Mouse (Mus musculus) embryonic stem cell, embryonic (primary cell): ENCODE measurements around the gene Ctu1.

Experiments
- CTCF ChIA-PET, 4 experiments: fragments of 300-600 bp in 2 of 4; fragments of 350-600 bp in 2 of 4; sonication (Branson Sonifier 250); formaldehyde crosslinking; loops; one replicate each; lab custom pipeline; 2022; ENCODE audit warnings: inconsistent platforms in 2 of 4; lab: Charles Lee
- POLR2A ChIA-PET, 4 experiments: fragments of 300-600 bp in 2 of 4; fragments of 350-600 bp in 2 of 4; sonication (Branson Sonifier 250); formaldehyde crosslinking; loops; one replicate each; lab custom pipeline; 2022; ENCODE audit warnings: antibody characterized with exemption in 4 of 4, inconsistent platforms in 1 of 4; lab: Charles Lee

Gene Ctu1

GRCm38 (mm10) chr7:43671809-43672580, at the start of gene Ctu1:
Gene Ctu1 (plus strand): TSS chr7:43672016.
- ChIA-PET CTCF (interaction anchor here (0.5 to 2.3 kb wide), 14 partner anchors 10 to 1994 kb away, joined by 3 to 9 read pairs (median 4); partner anchors contain the start of genes Klk10 (in 1 of the 4) and Siglece (in 1 of the 4)), POLR2A (interaction anchor here in 3 of 4 experiments (0.6 to 1.5 kb wide), 35 partner anchors 10 to 825 kb away, joined by 3 to 9 read pairs (median 3); partner anchors contain the start of genes Etfb (in 1 of the 3), Fam71e1 (in 1 of the 3), Gm45233 (in 1 of the 3) and Klk10 (in 1 of the 3))

DNA sequence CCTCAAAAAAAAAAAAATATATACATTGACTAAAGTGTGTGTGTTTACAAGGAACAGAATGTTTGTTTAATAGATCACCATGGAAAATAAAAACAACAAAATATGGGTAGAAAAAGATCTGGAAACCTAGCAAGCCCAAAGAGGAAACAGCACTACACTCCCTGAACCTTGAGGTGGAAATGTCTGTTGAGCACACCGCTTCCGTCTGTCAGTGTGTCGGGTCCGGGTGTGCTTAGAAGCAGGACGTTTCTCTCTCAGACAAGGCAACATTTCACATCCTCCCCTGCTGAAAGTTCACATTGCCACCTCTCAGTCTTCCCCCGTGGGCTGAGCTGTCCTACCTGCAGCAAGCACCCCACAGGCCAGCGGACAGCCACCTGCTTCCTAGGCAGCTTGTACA, 48.9 kb upstream of the Ctu1 start:
- CTCF ChIA-PET: interaction anchor here in 1 of 4 experiments (0.6 kb wide), 1 partner anchor 410 kb away, joined by 8 read pairs; no protein-coding TSS in a partner anchor
- POLR2A ChIA-PET: interaction anchor here in 2 of 4 experiments (0.8 to 3.0 kb wide), 4 partner anchors 11 to 968 kb away, joined by 3 to 26 read pairs (median 3); partner anchors contain the start of genes Kcnc3 (in 1 of the 2) and Zfp819 (in 1 of the 2)

GRCm38 (mm10) chr7:43623819-43624218, 48.0 kb upstream of the Ctu1 start:
- ChIA-PET POLR2A (interaction anchor here in 3 of 4 experiments (0.6 to 3.0 kb wide), 19 partner anchors 9 to 967 kb away, joined by 3 to 27 read pairs (median 4); partner anchors contain the start of genes Zfp819 (in 2 of the 3), Ctu1 (in 1 of the 3) and Kcnc3 (in 1 of the 3)), CTCF (interaction anchor here in 3 of 4 experiments (0.6 to 1.0 kb wide), 5 partner anchors 11 to 1278 kb away, joined by 3 to 8 read pairs (median 5); no protein-coding TSS in a partner anchor)

DNA sequence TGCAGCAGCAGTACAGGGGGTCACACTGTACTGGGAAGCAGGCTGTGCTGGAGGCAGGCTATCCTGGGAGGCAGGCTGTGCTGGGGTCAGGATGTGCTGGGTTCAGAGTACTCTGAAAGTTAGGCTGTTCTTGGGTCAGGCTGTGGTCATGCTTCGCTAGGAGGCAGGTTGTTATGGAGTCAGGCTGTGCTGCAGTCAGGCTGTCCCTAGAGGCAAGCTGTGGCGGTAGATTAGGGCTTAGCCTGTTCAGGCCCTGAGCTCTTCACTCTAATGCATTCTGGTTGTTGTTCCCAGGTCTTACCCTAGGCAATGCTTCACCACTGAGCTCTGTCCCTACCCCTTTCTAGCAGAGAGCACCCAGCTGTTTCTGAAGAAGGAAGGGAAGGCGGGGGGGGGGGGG, 46.8 kb upstream of the Ctu1 start:
- POLR2A ChIA-PET: interaction anchor here (0.6 to 3.0 kb wide), 14 partner anchors 10 to 312 kb away, joined by 3 to 27 read pairs (median 4); partner anchors contain the start of genes Zfp819 (in 2 of the 4) and Ceacam18 (in 1 of the 4)
- CTCF ChIA-PET: interaction anchor here in 2 of 4 experiments (0.6 to 1.0 kb wide), 2 partner anchors 13 to 227 kb away, joined by 3 to 4 read pairs; no protein-coding TSS in a partner anchor

DNA sequence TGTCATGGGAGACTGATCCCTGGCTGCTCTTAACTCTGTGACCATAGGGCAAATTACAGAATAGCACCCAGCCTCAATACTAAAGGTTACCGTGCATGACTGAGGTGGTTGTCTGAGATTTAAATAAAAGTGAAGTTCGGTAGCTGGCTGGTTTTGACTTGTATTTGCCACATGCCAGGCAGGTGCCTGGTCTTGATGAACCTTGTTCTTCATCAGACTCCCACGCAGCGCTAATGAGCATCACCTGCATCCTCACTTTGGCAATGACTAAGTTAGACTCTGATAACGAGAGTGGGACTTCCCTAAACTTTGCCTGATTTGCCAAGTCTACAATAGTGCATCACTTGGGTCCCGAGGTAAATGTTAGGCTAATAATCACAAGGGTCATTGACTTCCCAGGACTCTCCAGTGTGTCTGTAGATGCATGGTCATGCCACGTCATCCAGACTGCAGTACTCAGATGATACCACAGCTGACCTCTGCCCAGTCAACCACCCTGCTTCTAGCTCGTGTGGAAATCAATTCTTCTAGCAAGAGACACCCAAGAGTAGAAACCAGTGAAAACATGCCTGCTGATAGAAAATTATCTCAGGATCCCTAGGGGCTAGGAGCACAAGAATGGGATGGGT, 45.9 kb upstream of the Ctu1 start:
- POLR2A ChIA-PET: interaction anchor here in 3 of 4 experiments (0.5 to 3.0 kb wide), 5 partner anchors 9 to 19 kb away, joined by 3 to 26 read pairs (median 4); partner anchors contain the start of genes Zfp819 (in 2 of the 3) and Ceacam18 (in 1 of the 3)
- CTCF ChIA-PET: interaction anchor here in 1 of 4 experiments (0.7 kb wide), 1 partner anchor 79 kb away, joined by 3 read pairs; no protein-coding TSS in a partner anchor

DNA sequence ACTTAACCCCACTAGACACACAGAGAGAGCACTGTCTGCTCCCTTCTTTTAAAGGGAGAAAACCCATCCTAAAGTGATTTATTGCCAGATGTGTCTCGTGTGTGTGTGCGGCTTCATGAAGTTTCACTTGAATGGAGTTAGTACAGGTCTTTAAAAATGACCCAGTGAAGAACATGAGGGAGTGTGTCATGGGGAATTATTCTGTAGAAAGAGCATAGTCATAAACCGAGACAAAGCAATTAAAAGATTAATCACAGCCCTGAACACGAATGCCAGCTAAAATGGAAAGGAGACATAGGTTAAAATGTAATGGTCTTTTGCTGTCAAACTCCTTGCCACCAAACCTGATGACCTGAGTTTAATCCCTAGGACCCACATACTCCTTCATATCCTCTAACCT, 37.9 kb upstream of the Ctu1 start:
- ChIA-PET CTCF (interaction anchor here in 1 of 4 experiments (1.2 kb wide), 1 partner anchor 9 kb away, joined by 3 read pairs; no protein-coding TSS in a partner anchor), POLR2A (interaction anchor here in 1 of 4 experiments (0.6 to 1.3 kb wide), 6 partner anchors 9 to 40 kb away, joined by 3 to 5 read pairs (median 3); no protein-coding TSS in a partner anchor)

GRCm38 (mm10) chr7:43634500-43634899, 37.3 kb upstream of the Ctu1 start, which contains the start of gene Ceacam18:
Gene Ceacam18 (plus strand): TSS chr7:43634707.
- ChIA-PET POLR2A (interaction anchor here in 3 of 4 experiments (0.6 to 1.4 kb wide), 10 partner anchors 9 to 41 kb away, joined by 3 to 5 read pairs (median 3); no protein-coding TSS in a partner anchor), CTCF (interaction anchor here in 1 of 4 experiments (1.2 kb wide), 1 partner anchor 10 kb away, joined by 3 read pairs; no protein-coding TSS in a partner anchor)

DNA sequence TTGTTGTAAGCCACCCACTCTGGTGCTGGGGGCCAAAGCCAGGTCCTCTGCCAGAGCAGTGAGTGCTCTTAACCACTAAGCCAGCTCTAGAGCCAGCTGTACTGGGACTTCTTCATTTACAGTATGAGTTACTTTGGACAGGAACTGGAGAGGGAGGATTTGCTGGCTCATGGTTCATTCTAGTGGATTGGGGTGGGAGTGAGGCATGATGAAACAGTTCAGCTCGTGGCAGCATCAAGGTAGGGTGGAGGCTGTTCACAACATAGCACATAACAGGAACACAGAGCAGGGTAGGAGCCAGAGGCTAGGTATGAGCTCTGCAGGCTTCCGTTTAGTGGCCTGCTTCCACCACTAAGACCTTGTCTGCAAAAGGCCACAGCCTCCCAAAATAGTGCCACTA, 35.6 kb upstream of the Ctu1 start:
- POLR2A ChIA-PET: interaction anchor here in 3 of 4 experiments (0.5 to 2.4 kb wide), 7 partner anchors 10 to 1061 kb away, joined by 3 to 11 read pairs (median 8); partner anchors contain the start of genes Ctu1 (in 1 of the 3) and Zfp819 (in 1 of the 3)
- CTCF ChIA-PET: no interaction called here

DNA sequence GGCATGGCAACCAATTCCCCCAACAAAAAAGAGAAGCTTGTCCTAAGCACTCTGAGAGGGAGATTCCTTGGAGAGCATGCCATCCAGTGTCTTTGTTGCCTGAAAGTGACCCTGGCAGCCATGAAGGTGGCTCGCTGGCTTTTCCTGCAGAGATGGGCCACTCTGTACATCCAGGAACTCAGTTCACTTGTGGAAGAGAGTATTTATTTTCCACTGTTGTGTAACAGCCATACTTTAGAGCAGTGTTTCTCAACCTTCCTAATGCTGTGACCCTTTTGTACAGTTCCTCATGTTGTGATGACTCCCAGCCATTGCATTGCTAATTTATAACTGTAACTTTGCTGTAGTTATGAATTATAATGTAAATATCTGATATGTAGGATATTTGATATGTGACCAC, 34.7 kb upstream of the Ctu1 start:
- CTCF ChIA-PET: no interaction called here
- POLR2A ChIA-PET: interaction anchor here in 3 of 4 experiments (0.6 to 2.4 kb wide), 6 partner anchors 9 to 860 kb away, joined by 3 to 11 read pairs (median 4); no protein-coding TSS in a partner anchor

DNA sequence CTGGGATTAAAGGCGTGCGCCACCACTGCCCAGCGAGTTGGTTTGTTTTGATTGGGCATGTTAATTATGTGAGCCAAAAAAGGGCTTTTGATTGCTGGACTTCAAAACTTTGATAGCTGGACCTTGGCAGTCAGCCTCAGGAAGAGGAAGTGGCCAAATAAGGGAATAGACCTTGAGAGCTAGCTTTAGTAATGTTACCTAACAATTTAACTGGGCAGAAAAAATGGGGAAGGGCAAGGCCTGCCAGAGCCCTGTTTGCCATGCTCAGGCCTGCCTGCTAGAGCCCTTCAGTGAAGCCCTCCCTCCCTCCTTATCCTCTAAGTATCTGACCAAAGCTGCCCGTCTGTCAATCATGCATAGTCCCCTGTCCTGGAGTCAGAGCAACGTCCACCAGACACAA, 29.2 kb upstream of the Ctu1 start:
- ChIA-PET POLR2A (interaction anchor here in 2 of 4 experiments (0.9 to 3.5 kb wide), 9 partner anchors 8 to 41 kb away, joined by 3 to 20 read pairs (median 5); partner anchors contain the start of genes Zfp819 (in 2 of the 2) and Ceacam18 (in 1 of the 2)), CTCF (interaction anchor here in 2 of 4 experiments (0.6 to 2.0 kb wide), 3 partner anchors 9 to 11 kb away, joined by 3 to 8 read pairs (median 3); no protein-coding TSS in a partner anchor)

GRCm38 (mm10) chr7:43643046-43643652, 28.7 kb upstream of the Ctu1 start:
- POLR2A ChIA-PET: interaction anchor here in 2 of 4 experiments (0.9 to 3.5 kb wide), 10 partner anchors 9 to 63 kb away, joined by 3 to 20 read pairs (median 5); partner anchors contain the start of genes Zfp819 (in 2 of the 2), Ceacam18 (in 1 of the 2) and Zfp719 (in 1 of the 2)
- CTCF ChIA-PET: interaction anchor here in 2 of 4 experiments (0.6 to 2.0 kb wide), 3 partner anchors 8 to 11 kb away, joined by 3 to 8 read pairs (median 3); no protein-coding TSS in a partner anchor

DNA sequence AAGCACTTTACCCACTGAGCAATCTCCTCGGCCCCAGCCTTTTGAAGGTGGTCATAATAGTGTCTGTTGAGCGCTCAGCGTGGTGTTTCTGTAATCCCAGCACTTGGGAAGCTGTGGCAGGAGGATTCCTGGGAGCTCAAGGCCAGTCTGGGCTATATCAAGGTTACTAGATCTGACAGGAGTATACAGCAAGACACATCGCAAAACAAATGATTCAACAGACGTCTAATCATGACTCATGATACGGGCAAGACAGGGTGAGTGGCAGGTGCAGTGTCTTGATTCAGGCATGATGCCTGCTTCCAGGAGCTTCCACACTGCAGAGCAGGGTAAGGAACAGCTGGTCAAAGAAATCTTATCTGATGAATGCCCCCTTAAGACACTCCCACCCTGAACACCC, 19.1 kb upstream of the Ctu1 start:
- ChIA-PET POLR2A (interaction anchor here in 2 of 4 experiments (0.5 to 2.4 kb wide), 5 partner anchors 10 to 73 kb away, joined by 3 to 9 read pairs (median 5); partner anchors contain the start of gene Zfp719 (in 1 of the 2)), CTCF (interaction anchor here in 3 of 4 experiments (0.6 to 1.7 kb wide), 4 partner anchors 16 to 260 kb away, joined by 3 to 6 read pairs (median 5); partner anchors contain the start of gene Ctu1 (in 1 of the 3))

DNA sequence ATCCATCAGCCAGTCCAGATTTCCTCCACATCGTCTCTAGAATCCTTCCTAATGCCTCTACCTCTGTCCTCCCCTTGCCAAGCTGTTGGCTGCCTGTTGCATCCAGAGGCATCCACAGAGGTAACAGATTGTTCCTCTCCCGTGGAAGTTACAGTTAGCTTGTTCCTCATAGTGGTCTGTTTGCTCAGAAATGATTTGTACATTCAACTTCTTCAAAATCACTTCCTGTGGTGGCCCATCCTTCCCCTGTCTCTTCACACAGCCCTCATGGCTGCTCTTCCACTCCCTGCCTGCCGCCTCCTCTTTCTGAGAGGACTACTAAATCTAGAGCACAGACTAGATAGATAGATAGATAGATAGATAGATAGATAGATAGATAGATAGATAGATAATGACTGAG, 17.3 kb upstream of the Ctu1 start:
- CTCF ChIA-PET: interaction anchor here in 3 of 4 experiments (0.9 to 1.4 kb wide), 3 partner anchors 11 to 17 kb away, joined by 3 to 8 read pairs (median 3); partner anchors contain the start of gene Ctu1 (in 1 of the 3)
- POLR2A ChIA-PET: interaction anchor here in 3 of 4 experiments (0.6 to 2.4 kb wide), 8 partner anchors 9 to 591 kb away, joined by 3 to 9 read pairs (median 6); partner anchors contain the start of gene Ctu1 (in 1 of the 3)

GRCm38 (mm10) chr7:43656232-43656631, 15.6 kb upstream of the Ctu1 start:
- ChIA-PET POLR2A (interaction anchor here in 3 of 4 experiments (0.6 to 1.8 kb wide), 4 partner anchors 10 to 209 kb away, joined by 3 to 9 read pairs (median 5); partner anchors contain the start of gene Ctu1 (in 1 of the 3)), CTCF (interaction anchor here in 1 of 4 experiments (0.6 kb wide), 1 partner anchor 158 kb away, joined by 3 read pairs; no protein-coding TSS in a partner anchor)

GRCm38 (mm10) chr7:43660002-43660401, 11.8 kb upstream of the Ctu1 start, which contains the start of gene Siglece:
Gene Siglece (minus strand): TSS chr7:43660161.
- ChIA-PET CTCF (interaction anchor here in 2 of 4 experiments (1.0 to 1.6 kb wide), 2 partner anchors 9 to 12 kb away, joined by 4 to 5 read pairs; partner anchors contain the start of gene Ctu1 (in 1 of the 2)), POLR2A (interaction anchor here in 1 of 4 experiments (1.4 kb wide), 1 partner anchor 52 kb away, joined by 7 read pairs; the partner anchor contains the start of gene Zfp819)

DNA sequence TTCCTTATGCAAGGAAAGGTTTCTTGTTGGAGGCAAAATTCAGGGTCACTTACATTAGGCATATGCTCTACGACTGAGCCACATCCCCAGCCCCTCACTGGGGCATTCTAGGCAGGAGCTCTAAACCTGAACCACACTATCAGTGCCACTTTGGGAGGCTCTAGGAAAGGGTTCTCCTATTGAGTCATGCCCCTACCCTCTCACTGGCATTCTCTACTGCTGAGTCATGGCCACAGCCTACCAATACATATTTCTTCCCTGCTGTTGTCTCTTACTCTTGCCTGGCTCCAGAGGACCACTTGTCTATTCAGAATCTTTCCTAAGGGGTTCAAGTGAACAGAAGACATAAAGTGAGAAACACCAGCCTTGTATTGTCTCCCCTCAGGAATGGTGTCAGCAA, 9.0 kb upstream of the Ctu1 start:
- ChIA-PET CTCF (interaction anchor here in 1 of 4 experiments (0.6 kb wide), 1 partner anchor 316 kb away, joined by 4 read pairs; no protein-coding TSS in a partner anchor), POLR2A (interaction anchor here in 1 of 4 experiments (0.6 kb wide), 1 partner anchor 583 kb away, joined by 3 read pairs; the partner anchor contains the start of genes 1700028J19Rik and 2410002F23Rik)
